Comparison of ENCODE assay signal across 25 mouse cellular contexts in genomic region chr15:97764532-97764931, GRCm38 (mm10). TPM values are rescaled to one million over a fixed set of nuclear protein-coding genes. Genes with fewer than 3 reads are reported as not detected.
DNase-seq lines count a peak whose midpoint lies in the region; ATAC-seq and TF ChIP-seq lines count a peak whose summit lies in the region.
"Had no signal": no experiment of that assay in that cellular context is flagged by ENCODE, and none has a peak within 500 bp of the region (broad histone marks: within the 10 kb centered on the region; RNA-seq: fewer than 3 reads in every experiment).

No protein-coding gene starts in this region.

- H3K4me1 ChIP-seq in heart, embryonic 16.5 days (ENCODE audit: control insufficient read depth, insufficient read depth, low read length) = peaks cover 19% of the 10 kb centered on the region
- H3K4me1 ChIP-seq in ES-Bruce4 (ENCODE audit: control insufficient read depth, insufficient read depth, low read length) = peaks cover 10% of the 10 kb centered on the region

- 0 out of 2 replicates have a peak, but pooled peaks cover 2% of the 10 kb centered on the region for H3K27me3 ChIP-seq in heart, embryonic 16.5 days (ENCODE audit: control insufficient read depth, insufficient read depth, low read length)
- no peaks in the 10 kb centered on the region for H3K27me3 ChIP-seq in ES-Bruce4 (ENCODE audit: control insufficient read depth, insufficient read depth, low read length, poor library complexity, severe bottlenecking)
- H3K27me3 ChIP-seq: Patski had no signal

- no peaks in the 10 kb centered on the region for H3K36me3 ChIP-seq in heart, embryonic 16.5 days (ENCODE audit: control insufficient read depth, insufficient read depth)
- H3K36me3 ChIP-seq in ES-Bruce4 (ENCODE audit: control insufficient read depth, insufficient read depth, low read length, poor library complexity, severe bottlenecking) = 0 out of 2 replicates have a peak, but pooled peaks cover 4% of the 10 kb centered on the region
- H3K36me3 ChIP-seq: embryonic facial prominence, embryonic 15.5 days; hindbrain, embryonic 15.5 days; intestine, embryonic 15.5 days; midbrain, embryonic 10.5 days had no signal

- H3K4me2 ChIP-seq in heart, embryonic 16.5 days (ENCODE audit: low read depth, low read length) = peak overlapping the region; percentile 99; the same call in 1 of the 2 replicates
- H3K4me2 ChIP-seq: intestine, embryonic 15.5 days had no signal

- no peak for TF ChIP-seq CTCF in ES-Bruce4 (IDR thresholded peaks at IDR 0.05; ENCODE audit: low read depth, low read length)

- TF ChIP-seq EP300 in ES-Bruce4 (IDR thresholded peaks at IDR 0.05; ENCODE audit: insufficient read depth, low read depth, low read length) = no peak

- WGBS in heart, embryonic 16.5 days = 65% methylated on average over 2 of the region's 2 CpGs

- DNase-seq in heart, adult 8-10 months (ENCODE audit: low spot score) = no peak
- peak; percentile 6 to 59 for DNase-seq in kidney, postnatal 25 days
- no peak for DNase-seq in kidney, postnatal 10 days
- peak; percentile 47 for DNase-seq in A20 (ENCODE audit: low read depth, low spot score)
- no peak for DNase-seq in right cerebral cortex, postnatal 36 days (ENCODE audit: low spot score in 2 of 2)
- DNase-seq: adrenal gland, adult 8-10 months; cerebellum, adult 11 months; cerebellum, postnatal 14 days; embryo, embryonic 11 days; forebrain, postnatal 0 days; heart, postnatal 36 days; left cerebral cortex, postnatal 4 days; liver; retina, postnatal 1 day; right cerebral cortex, postnatal 4 days; thymus, postnatal 14 days had no signal

- H3K27ac ChIP-seq in heart, embryonic 16.5 days (ENCODE audit: low read length) = no peak overlapping the region; the same call in 1 of the 2 replicates
- H3K27ac ChIP-seq in ES-Bruce4 (ENCODE audit: insufficient read depth, low read length) = peak overlapping the region; percentile 27; the same call in 1 of the 2 replicates
- H3K27ac ChIP-seq: embryonic facial prominence, embryonic 15.5 days; hindbrain, embryonic 15.5 days; intestine, embryonic 15.5 days; macrophage; midbrain, embryonic 10.5 days; stomach, postnatal 0 days had no signal

- no peaks in the 10 kb centered on the region for H3K9me3 ChIP-seq in heart, embryonic 16.5 days (replicated peaks; ENCODE audit: control insufficient read depth, low read length)
- no peaks in the 10 kb centered on the region for H3K9me3 ChIP-seq in ES-Bruce4 (replicated peaks; ENCODE audit: control insufficient read depth, insufficient read depth, low read length, poor library complexity, severe bottlenecking)
- H3K9me3 ChIP-seq: embryonic facial prominence, embryonic 15.5 days; hindbrain, embryonic 15.5 days; intestine, embryonic 15.5 days; midbrain, embryonic 10.5 days had no signal

- TF ChIP-seq POLR2A in ES-Bruce4 (IDR thresholded peaks at IDR 0.05; ENCODE audit: insufficient read depth, low read length) = no peak

- no peak for ATAC-seq in heart, embryonic 16.5 days (replicated peaks; ENCODE audit: extremely low read depth, insufficient read depth, low FRiP score)
- ATAC-seq: forebrain, postnatal 0 days; intestine, embryonic 15.5 days; Patski had no signal

- no peak overlapping the region; the same call in 1 of the 2 replicates for H3K4me3 ChIP-seq in heart, embryonic 16.5 days (ENCODE audit: low read length)
- no peak overlapping the region for H3K4me3 ChIP-seq in ES-Bruce4 (ENCODE audit: low read depth, low read length)
- H3K4me3 ChIP-seq: embryonic facial prominence, embryonic 15.5 days; intestine, embryonic 15.5 days had no signal

- no peak overlapping the region for H3K9ac ChIP-seq in heart, embryonic 16.5 days (ENCODE audit: low read length)
- H3K9ac ChIP-seq in ES-Bruce4 (ENCODE audit: low read depth, poor library complexity, severe bottlenecking) = no peak overlapping the region
- H3K9ac ChIP-seq: embryonic facial prominence, embryonic 15.5 days; forebrain, postnatal 0 days; hindbrain, embryonic 15.5 days; intestine, embryonic 15.5 days had no signal

RNA-seq across cellular contexts. Expression of gene Rapgef3, which starts 3.2 kb away (rescaled TPM):
- 26.3 and 28.7 TPM in 2 replicates for polyA plus RNA-seq in heart, embryonic 16.5 days (2015; fragmentation: Nextera tagmentation; extraction: Ambion mirVana)
- total RNA-seq in heart, adult 8-10 months (2022) = 10 to 100 TPM; 20.5 to 27.4 (median 23.8) TPM
- 3.1 and 3.5 TPM in 2 replicates for polyA plus RNA-seq in ES-Bruce4 (2011; ENCODE audit: insufficient read depth, insufficient read length, low read depth, missing spikeins)

RNA-seq across cellular contexts. Expression of gene Slc48a1, which starts 13.8 kb away (rescaled TPM):
- polyA plus RNA-seq in heart, embryonic 16.5 days (2015; fragmentation: Nextera tagmentation; extraction: Ambion mirVana) = 71.0 and 76.0 TPM in 2 replicates
- total RNA-seq in heart, adult 8-10 months (2022) = 10 to 100 TPM; 63.6 to 76.6 (median 67.9) TPM
- polyA plus RNA-seq in ES-Bruce4 (2011; ENCODE audit: insufficient read depth, insufficient read length, low read depth, missing spikeins) = 16.0 and 17.2 TPM in 2 replicates

RNA-seq across cellular contexts. Expression of gene Endou, which starts 33.4 kb away (rescaled TPM):
- 2.8 and 9.6 TPM in 2 replicates for polyA plus RNA-seq in heart, embryonic 16.5 days (2015; fragmentation: Nextera tagmentation; extraction: Ambion mirVana)
- total RNA-seq in heart, adult 8-10 months (2022) = 1 to 10 TPM; 1.3 to 2.3 (median 1.7) TPM
- 0.82 and 1.2 TPM in 2 replicates for polyA plus RNA-seq in ES-Bruce4 (2011; ENCODE audit: insufficient read depth, insufficient read length, low read depth, missing spikeins)

RNA-seq across cellular contexts. Expression of gene Rpap3, which starts 58.9 kb away (rescaled TPM):
- 18.1 and 22.9 TPM in 2 replicates for polyA plus RNA-seq in heart, embryonic 16.5 days (2015; fragmentation: Nextera tagmentation; extraction: Ambion mirVana)
- total RNA-seq in heart, adult 8-10 months (2022) = 10 to 100 TPM; 13.4 to 17.9 (median 15.3) TPM
- polyA plus RNA-seq in ES-Bruce4 (2011; ENCODE audit: insufficient read depth, insufficient read length, low read depth, missing spikeins) = 39.6 and 41.7 TPM in 2 replicates

Comparison
In these comparisons a context has a peak if more than half of its experiments do, and no peak if none do; other contexts are left out.
1. DNase-seq: peak in kidney, postnatal 25 days (2 of 2) and A20 (single experiment); none in heart, adult 8-10 months (single experiment), kidney, postnatal 10 days (single experiment) and right cerebral cortex, postnatal 36 days (0 of 2).